Mouse (Mus musculus) E14TG2a.4 (cell line): ENCODE results near the gene Dexi.

ENCODE experiments used
- CTCF ChIP-seq: conservative IDR thresholded peaks from 2 replicates; pipeline ENCODE4 v1.5.1; 2014; ENCODE audit warnings: low read length
- NANOG ChIP-seq: IDR thresholded peaks from 2 replicates; pipeline ENCODE4 v1.6.1; 2014; ENCODE audit warnings: borderline replicate concordance, low read length, mixed read lengths

GRCm38 (mm10) chr16:10574936-10575335 lies 32.1 kb upstream of the Dexi start:
- TF ChIP-seq CTCF (no peak), NANOG (no peak)
